Mouse (Mus musculus) adrenal gland, adult 2 months (tissue): ENCODE data around the gene Tbc1d10b. TPM values are rescaled to one million over a fixed set of nuclear protein-coding genes. Genes with fewer than 3 reads are reported as not detected.
"Not testable (repeated sequence)": the region's sequence is repeated elsewhere in the genome, so short reads cannot be mapped to it uniquely, and the experiment has no call there.

Experiments
- DNase-seq: peaks from one replicate; pipeline ENCODE4 v3.0.0; 2021
- long read RNA-seq: library from polyadenylated mRNA; stranded (forward); transcript quantifications from one replicate; pipeline ENCODE4 v2.0.0, GENCODE M21; 2021
- polyA plus RNA-seq: library from polyadenylated mRNA; depleted of rRNA; stranded (reverse); fragments of >200 nt; gene quantifications from 2 replicates; pipeline ENCODE4 v1.2.3, GENCODE M21; 2012; rRNA removed
- total RNA-seq, 2 experiments: library from RNA; stranded (reverse); gene quantifications; 2 replicates each; pipeline ENCODE4 v1.2.3; 2021

Gene Tbc1d10b
- total RNA-seq, result 10 to 100 TPM; 36.0 to 43.6 TPM
- polyA plus RNA-seq, result 31.5 and 35.1 TPM in 2 replicates
- long read RNA-seq, transcript Tbc1d10b-201 (9 exons, 3,614 nt), result major isoform, 40 of 53 reads
- long read RNA-seq, partial matches to known transcripts, result 2 of 53 reads
- long read RNA-seq, other reads (novel, unspliced or antisense), result 11 of 53 reads

DNA sequence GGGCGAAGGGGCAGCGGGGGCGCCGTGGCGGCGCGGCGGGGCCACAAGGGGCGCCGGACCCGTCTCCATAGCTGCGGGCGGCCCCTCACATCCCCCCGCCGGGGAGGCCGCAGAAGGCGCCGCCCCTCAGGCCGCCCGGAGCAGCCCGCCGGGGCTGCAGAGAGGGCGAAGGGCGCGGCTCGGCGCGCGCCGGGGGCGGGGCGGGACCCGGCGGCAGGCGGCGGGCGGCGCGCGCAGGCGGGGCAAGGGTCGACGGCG is at the start of gene Tbc1d10b:
Gene Tbc1d10b (minus strand): TSS at position 174 of the 258 bp plus-strand sequence.
- no peak for DNase-seq

DNA sequence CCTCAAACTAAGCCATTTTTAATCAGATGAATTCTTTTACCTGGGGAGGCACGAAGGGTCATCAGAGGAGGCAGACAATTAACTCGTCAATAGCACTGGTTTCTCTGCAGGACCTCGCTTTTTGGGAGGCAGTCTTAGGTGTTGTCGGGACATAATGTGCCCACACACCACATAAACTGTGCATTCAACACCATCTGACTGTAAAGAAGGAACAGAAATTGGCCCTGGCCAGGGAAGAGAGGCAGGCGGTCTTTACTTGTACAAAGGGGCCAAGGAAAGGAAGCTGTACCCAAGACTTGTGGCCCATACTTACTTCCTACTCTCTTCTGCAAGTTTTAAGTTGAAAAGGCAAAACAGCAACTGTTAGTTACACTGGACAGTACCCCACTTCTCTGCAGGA is 48.2 kb upstream of the Tbc1d10b start:
- no peak for DNase-seq

DNA sequence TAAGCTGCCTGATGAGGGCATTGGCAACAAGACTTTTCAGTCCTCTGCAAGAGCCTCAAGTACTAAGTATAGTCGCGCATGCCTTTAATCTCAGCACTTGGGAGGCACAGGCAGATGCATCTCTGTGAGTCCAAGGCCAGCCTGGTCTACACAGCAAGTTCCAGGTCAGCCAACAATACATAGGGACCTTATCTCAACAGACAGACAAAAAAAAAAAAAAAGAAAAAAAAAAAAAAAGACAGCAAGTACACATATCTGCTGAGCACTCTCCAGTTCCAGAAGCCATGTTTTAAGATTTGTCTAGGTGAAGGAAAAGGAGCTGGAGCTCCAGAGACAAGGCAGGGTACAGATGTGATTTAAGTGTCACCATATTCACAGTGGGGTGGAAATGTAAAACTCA is 47.7 kb upstream of the Tbc1d10b start:
- no peak for DNase-seq

DNA sequence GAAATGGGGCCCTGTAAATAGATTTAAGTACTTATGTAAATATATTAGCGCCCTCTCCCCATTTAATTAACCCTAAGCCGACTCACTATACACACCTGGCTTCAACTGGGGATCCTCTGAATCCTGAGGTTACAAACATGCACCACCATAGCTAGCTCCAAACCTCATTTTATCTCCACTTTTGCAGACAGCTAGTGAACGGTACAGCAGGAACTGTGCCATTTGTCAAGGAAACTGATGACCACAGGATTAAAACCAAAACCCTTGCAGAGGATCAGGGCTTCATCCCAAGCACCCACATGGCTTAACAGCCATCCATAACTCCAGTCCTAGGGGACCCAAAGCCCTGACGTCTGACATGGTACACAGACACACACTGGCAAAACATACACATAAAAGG is 46.7 kb upstream of the Tbc1d10b start:
- no peak for DNase-seq

DNA sequence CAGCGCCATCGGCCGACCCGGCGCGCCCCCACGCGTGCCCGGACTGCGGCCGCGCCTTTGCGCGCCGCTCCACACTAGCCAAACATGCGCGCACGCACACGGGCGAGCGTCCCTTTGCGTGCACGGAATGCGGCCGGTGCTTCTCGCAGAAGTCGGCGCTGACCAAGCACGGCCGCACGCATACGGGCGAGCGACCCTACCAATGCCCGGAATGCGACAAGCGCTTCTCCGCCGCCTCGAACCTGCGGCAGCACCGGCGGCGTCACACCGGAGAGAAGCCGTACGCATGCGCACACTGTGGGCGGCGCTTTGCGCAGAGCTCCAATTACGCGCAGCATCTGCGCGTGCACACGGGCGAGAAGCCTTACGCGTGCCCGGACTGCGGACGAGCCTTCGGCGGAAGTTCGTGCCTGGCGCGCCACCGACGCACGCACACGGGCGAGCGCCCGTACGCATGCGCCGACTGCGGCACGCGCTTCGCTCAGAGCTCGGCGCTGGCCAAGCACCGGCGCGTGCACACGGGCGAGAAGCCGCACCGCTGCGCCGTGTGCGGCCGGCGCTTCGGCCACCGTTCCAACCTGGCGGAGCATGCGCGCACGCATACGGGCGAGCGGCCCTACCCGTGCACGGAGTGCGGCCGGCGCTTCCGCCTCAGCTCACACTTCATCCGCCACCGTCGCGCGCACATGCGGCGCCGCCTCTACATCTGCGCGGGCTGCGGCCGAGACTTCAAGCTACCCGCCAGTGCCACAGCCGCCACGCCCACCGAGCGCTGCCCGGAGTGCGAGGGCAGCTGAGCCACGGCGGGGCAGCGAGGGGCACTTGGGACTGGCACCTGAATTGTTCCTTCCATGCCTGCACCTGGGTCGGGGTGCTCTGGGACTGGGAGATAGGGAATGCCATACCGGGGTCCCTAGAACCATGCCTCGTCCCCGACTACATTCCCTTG is 45.8 kb upstream of the Tbc1d10b start:
- peak; percentile 96 for DNase-seq

DNA sequence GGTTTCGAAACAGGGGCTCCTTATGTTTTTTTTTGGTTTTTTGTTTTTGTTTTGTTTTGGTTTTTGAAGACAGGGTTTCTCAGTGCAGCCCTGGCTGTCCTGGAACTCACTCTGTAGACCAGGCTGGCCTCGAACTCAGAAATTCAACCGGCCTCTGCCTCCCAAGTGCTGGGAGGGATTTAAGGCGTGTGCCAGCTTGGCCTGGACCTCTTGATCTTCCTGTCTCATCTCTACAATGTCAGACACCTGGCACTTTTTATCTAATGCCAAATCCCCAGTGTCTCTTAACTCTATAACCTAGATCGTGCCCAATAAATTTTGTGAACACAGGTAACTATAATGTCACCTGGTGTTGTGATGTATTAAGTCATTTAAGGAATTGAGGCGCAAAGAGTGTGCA is 45.1 kb upstream of the Tbc1d10b start:
- DNase-seq, result no peak

DNA sequence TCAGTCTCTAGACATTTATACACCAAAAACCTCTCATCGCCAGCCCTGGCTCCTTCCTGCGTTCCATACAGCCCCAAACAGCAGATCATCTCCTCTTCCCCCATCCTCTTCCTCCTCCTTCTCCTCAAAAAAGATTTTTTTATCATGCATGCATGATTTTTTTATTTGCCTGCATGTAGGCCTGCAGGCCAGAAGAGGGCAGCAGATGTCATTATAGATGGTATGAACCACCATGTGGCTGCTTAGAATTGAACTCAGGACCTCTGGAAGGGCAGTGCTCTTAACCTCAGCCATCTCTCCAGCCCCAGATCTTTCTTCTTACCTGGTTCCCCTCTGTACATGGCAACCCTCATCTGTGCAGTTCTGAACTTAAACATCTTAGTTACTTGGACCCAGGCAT is 44.1 kb upstream of the Tbc1d10b start:
- DNase-seq, result no peak

DNA sequence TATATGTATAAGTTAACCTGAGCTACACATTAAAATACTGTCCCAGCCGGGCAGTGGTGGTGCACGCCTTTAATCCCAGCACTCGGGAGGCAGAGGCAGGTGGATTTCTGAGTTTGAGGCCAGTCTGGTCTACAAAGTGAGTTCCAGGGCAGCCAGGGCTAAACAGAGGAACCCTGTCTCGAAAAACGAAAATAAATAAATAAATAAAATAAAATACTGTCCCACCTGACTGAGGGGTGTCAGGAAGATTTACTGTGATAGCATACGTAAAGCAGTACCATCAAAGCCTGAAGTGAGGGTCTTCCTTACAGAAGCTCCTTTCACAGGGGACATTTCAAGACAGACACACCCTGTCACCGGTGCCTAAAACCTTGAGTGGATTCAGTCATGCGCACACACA is 42.2 kb upstream of the Tbc1d10b start:
- not testable (repeated sequence) for DNase-seq

DNA sequence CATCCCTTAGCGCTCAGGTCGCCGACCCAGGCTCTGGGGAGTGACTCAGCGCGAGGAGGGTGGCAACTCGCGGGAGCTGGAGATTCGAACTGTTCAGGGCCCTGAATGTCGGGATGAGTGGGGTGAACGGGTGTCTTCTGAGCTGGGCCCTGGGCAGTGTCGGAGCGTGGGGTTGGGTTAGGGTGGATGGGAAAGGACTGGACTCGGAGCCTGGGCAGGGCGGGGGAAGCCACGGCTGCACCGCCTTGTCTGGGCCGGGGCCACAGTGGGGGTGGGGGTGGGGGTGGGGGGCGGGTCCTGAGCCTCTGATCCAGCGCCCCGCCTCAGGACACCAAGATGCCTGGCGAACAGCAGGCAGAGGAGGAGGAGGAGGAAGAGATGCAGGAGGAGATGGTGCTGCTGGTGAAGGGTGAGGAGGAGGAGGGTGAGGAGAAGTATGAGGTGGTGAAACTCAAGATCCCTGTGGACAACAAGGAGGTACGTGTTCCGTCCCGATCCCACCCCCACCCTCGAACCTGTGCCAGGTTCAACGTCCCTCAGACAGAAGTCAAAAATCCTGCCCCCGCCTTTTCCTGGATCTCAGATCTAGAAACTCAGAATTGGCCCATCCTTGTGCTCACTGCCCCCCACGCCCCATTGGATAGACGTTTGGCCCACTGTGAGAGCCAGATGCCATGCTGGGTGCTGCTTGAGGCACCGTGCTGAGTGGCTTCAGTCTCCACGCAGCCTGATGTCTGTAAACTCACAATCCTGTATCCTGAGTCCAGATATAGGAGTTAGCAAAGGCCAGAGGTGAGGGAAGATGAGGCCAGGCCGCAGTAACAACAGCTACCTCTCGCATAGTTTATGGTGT is 36.6 kb upstream of the Tbc1d10b start:
- peak; percentile 32 for DNase-seq

DNA sequence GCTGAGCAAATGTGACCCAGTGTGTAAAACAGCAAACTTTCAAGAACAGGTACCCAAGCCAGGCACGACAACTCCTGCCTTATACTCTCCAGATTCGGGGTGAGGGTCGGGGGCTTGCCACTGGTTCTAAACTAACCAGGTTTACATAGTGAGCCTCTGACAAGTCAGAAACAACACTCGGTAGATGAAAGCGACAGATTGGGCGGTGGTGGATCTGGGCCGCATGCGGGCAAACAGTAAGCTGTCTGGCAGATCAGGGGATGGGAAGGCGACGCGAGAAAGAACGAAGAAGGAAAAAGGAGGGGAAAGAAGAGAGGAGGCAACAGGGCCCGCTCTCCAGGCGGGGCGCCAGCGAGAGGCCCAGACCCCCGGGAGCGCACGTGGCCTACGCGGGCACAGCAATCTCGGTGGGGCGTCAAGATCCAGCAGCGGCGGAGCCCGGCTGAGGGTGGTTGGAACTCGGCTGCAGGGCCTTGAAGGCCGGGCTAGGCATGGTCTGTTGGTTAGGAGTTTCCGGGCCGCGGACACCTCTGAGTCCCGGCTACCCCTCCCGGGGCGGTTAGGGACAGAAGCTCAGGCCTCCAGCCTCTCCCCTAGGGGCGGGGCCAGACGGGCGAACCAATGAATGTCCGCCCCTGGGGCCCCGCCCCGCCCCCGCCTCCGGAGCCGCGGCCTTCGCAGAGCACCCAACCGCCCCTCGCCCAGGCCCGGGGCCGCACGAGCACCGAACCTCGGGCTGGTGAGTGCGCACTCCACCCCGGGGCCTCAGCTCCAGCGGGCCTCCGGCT is 35.8 kb upstream of the Tbc1d10b start, which contains the start of gene Zfp771:
Gene Zfp771 (plus strand): TSS at position 405 of the 788 bp plus-strand sequence.
- peak; percentile 98 for DNase-seq

DNA sequence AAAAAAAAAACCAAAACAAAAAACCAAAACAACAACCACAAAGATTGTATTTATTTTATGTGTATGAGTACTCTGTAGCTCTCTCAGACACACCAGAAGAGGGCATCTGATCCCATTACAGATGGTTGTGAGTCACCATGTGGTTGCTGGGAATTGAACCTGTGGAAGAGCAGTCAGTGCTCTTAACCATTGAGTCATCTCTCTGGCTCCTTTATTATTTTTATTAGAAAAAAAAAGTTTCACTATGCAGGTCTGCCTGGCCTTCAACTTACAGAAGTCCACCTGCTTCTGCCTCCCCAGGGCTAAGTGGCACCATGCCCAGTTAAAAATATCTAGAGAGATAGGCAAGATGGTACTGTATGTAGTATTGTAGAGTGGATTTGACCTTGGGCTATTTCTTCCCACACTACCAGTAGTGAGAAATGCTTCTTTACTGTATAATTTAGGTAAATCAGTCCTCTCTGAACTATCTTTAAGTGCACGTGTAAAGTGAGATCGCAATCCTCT is 35.1 kb upstream of the Tbc1d10b start:
- no peak for DNase-seq

DNA sequence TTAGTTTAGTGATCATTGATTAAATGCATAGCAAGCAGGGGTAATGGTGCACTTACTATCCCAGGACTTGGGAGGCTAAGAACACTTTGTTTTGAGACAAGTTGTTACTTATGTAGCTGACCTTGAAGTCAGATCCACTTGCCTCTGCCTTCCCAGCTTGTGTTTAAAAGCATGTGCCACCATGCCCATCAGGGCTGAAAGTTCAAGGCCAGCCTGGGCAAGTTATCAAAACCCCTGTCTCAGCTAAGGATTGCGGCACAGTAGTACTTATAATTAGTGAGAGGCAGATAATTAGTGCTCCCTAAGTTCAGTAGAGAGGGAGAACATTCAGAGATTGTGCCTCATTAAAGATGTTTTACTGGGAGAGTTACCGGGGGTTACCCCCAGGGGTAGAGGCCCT is 26.5 kb upstream of the Tbc1d10b start:
- DNase-seq, result peak; percentile 51

DNA sequence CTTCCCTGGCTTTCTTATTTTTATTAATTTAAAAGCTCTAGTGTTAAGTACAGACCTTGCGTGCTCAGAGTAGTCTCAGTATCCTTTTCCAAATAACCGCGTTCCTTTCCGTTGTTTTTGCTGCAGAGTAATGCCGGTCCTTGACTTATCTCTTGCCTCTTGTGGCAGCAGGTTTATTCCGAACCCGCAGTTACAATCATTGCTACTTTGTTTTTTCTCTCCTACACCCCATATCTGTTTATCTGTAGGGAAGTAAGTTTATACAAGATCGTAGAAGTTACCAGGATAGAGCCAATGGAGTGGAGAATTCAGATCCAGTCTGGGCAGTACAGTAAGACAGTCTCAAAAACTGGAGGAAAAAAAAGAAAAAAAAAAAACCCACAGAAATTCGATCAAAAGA is 25.5 kb upstream of the Tbc1d10b start:
- peak; percentile 10 for DNase-seq

DNA sequence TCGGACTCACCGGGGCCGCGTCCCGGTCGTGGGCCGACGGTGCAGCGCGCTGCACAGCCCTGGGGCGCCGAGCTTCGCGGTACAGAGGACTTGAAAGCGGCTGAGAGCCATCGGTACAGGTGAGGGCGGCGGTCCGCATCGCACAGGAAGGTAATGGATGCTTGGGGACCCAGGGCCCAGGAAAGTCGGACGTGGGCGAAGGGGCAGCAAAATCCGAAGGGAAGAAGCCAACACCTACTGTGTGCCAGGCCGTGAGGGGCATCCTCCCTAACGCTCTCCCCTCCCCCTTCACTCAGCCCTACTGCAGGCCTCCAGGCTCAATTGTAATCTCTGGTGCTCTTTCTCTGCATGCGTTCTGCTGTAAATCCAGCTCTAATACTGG is 25.1 kb upstream of the Tbc1d10b start:
- no peak for DNase-seq

DNA sequence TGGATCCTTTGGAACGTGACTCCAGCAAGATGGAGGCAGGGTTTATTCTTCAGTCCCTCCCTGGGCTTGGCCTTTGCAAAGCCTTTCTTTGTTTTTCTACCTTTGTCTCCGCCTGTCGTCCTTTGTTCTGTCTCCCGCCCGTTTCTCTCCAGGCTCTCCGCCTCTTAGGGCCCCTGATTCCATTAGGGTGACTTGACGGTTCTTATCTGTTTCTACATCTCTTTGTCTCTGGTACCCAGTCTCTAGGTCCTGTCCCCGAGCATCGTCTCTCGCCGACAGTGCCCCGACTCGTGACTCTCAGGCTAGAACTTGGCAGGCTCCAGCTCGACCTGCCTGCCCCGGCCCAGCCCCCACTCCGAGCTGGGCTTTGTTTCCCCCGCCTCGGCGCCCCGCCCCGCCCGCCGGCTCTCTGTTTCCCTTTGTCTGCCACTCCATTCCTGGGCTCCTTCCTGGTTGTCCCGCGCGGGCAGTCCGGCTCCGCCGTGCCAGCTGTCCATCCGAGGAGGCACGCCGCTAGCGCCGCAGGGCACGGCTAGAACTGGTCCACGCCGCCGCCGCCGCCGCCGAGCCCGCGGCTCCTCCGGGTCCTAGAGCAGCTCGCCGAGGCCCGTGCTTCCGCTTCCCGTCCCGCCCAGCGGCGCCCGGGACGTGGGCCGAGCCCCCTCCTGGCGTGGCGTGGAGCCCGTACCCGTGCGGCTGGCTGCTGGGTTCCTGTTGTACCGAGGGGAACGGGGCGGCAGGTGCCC is 24.5 kb upstream of the Tbc1d10b start, which contains the start of the genes Zfp553 and Sept1:
Gene Zfp553 (plus strand): TSS at position 440 of the 746 bp plus-strand sequence.
Gene Sept1 (minus strand): TSS at position 509 of the 746 bp plus-strand sequence.
- peak; percentile 92 for DNase-seq

DNA sequence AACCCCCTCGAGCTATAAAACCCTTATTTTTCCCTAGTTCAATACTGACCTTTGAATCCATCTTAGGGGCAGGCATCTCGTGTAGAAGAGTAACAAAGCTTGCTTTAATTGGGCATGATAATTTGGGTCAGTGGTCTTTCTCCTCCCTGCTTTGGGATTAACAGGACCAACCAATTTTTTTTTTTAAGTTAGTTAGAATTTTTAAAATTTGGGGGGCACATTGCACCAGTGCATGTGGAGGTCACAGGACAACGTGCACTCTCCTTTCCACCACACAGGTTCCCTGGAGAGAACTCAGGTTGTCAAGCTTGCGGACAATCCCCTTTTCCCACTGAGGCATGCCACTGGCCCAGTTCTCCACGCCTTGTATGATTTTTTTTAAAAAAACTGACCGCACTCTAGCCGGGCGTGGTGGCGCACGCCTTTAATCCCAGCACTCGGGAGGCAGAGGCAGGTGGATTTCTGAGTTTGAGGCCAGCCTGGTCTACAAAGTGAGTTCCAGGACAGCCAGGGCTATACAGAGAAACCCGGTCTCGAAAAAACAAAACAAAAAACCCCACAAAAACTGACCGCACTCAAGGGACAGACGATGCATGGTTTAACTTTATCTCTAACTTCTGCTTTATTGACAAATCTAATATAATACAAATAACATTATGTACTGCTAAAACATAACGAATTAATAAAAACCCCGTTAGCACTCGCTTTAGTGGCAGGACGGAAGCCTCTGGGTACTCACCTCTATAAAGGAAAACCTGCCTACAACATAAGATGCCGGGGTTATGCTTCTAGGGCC is 23.8 kb upstream of the Tbc1d10b start:
- DNase-seq, result no peak

DNA sequence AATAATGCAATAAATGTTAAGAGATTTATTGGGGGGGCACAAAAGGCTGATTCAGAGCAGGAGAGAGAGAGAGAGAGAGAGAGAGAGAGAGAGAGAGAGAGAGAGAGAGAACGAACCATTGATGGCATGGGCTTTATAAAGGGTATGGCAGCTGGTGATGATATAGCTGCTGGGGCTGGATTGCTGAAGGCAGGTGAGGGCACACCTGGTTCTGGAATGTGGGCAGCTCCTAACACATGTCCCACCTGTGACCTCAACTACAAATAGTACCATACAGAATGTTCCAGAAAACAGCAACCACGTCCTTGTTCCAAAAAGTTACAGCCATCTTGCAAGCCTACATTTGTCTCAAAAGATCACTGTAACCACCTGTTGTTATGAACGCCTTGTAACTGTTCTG is 23.1 kb upstream of the Tbc1d10b start:
- DNase-seq, result no peak

DNA sequence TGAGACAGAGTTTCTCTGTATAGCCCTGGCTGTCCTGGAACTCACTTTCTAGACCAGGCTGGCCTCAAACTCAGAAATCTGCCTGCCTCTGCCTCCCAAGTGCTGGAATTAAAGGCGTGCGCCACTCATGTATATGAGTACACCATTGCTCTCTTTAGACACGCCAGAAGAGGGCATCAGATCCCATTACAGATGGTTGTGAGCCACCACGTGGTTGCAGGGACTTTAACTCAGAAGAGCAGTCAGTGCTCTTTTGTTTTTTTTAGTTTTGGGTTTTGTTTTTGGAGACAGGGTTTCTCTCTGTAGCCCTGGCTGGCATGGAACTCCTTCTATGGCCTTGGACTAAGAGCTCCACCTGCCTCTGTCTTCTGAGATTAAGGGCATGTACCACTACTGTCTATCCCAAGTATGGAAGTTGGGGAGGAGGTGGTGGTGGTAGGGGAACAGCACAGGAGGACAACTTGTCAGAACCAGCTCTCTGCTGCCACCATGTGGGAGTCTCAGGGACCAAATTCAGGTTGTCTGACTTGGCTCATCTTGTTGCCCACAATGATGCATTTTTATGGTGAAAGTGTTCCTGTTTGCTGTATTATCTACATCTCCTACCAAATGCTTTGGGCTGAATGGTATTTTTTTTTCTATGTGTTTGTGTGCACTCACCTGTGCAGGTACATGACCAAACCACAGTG is 20.5 kb upstream of the Tbc1d10b start:
- DNase-seq, result peak; percentile 83
